ENCODE assay signal across 26 mouse cellular contexts in genomic region chr16:25251080-25251479, GRCm38 (mm10). TPM values are rescaled to one million over a fixed set of nuclear protein-coding genes. Genes with fewer than 3 reads are reported as not detected.
"Had no signal": no experiment of that assay in that cellular context is flagged by ENCODE, and none has a peak within 500 bp of the region (broad histone marks: within the 10 kb centered on the region; RNA-seq: fewer than 3 reads in every experiment).

No protein-coding gene starts in this region.

- H3K27ac ChIP-seq: kidney, embryonic 15.5 days; limb, embryonic 12.5 days; limb, embryonic 15.5 days; liver, embryonic 14.5 days; macrophage; midbrain, embryonic 13.5 days; neural tube, embryonic 12.5 days; neural tube, embryonic 15.5 days; stomach, embryonic 15.5 days had no signal

- H3K4me2 ChIP-seq: kidney, embryonic 15.5 days; limb, embryonic 12.5 days; limb, embryonic 15.5 days; liver, embryonic 11.5 days; lung, embryonic 14.5 days; midbrain, embryonic 13.5 days; neural tube, embryonic 12.5 days; neural tube, embryonic 15.5 days; stomach, embryonic 15.5 days had no signal

- ATAC-seq: liver, postnatal 0 days; midbrain, embryonic 13.5 days; midbrain, embryonic 16.5 days had no signal

- DNase-seq: kidney, adult 11 months; kidney, adult 8-10 months; left cerebral cortex, postnatal 4 days; liver, postnatal 0 days; lung, embryonic 14.5 days; right cerebral cortex, adult 18-20 months; right cerebral cortex, postnatal 14 days; right cerebral cortex, postnatal 4 days; spleen, adult 18-20 months; thymus, postnatal 25 days had no signal

- H3K9me3 ChIP-seq: kidney, embryonic 15.5 days; limb, embryonic 12.5 days; limb, embryonic 15.5 days; midbrain, embryonic 13.5 days; neural tube, embryonic 12.5 days; neural tube, embryonic 15.5 days; stomach, embryonic 15.5 days had no signal

- H3K27me3 ChIP-seq: kidney, embryonic 15.5 days; limb, embryonic 12.5 days; limb, embryonic 15.5 days; midbrain, embryonic 13.5 days; neural tube, embryonic 12.5 days; neural tube, embryonic 15.5 days; stomach, embryonic 15.5 days had no signal

- H3K36me3 ChIP-seq: kidney, embryonic 15.5 days; limb, embryonic 12.5 days; limb, embryonic 15.5 days; midbrain, embryonic 13.5 days; neural tube, embryonic 12.5 days; neural tube, embryonic 15.5 days; stomach, embryonic 15.5 days had no signal

- H3K9ac ChIP-seq: kidney, embryonic 15.5 days; limb, embryonic 12.5 days; limb, embryonic 15.5 days; liver, embryonic 14.5 days; liver, postnatal 0 days; lung, embryonic 14.5 days; midbrain, embryonic 13.5 days; neural tube, embryonic 12.5 days; neural tube, embryonic 15.5 days; stomach, embryonic 15.5 days had no signal

- H3K4me3 ChIP-seq: kidney, embryonic 15.5 days; limb, embryonic 12.5 days; limb, embryonic 15.5 days; midbrain, embryonic 13.5 days; neural tube, embryonic 12.5 days; neural tube, embryonic 15.5 days; stomach, embryonic 15.5 days had no signal

- H3K4me1 ChIP-seq: limb, embryonic 15.5 days; midbrain, embryonic 13.5 days; neural tube, embryonic 12.5 days had no signal

RNA-seq across cellular contexts. Expression of gene Tprg, which starts 35.5 kb away (rescaled TPM):
- total RNA-seq: layer of hippocampus, adult 18-20 months; layer of hippocampus, postnatal 14 days; left cerebral cortex, adult 8-10 months; left cerebral cortex, postnatal 14 days; left cerebral cortex, postnatal 4 days; megakaryocyte, adult 5-6 weeks had no signal
- polyA plus RNA-seq: kidney, embryonic 15.5 days; limb, embryonic 12.5 days; liver, embryonic 11.5 days; liver, embryonic 14.5 days; liver, postnatal 0 days; macrophage; midbrain, embryonic 13.5 days; midbrain, embryonic 16.5 days; neural tube, embryonic 12.5 days; neural tube, embryonic 15.5 days had no signal
